Mouse (Mus musculus) ES-Bruce4 (cell line): ENCODE measurements around the gene Rbl2. TPM values are rescaled to one million over a fixed set of nuclear protein-coding genes. Genes with fewer than 3 reads are reported as not detected.

Source experiments
- H3K27ac ChIP-seq: 2 replicates; pipeline ENCODE4 v1.5.1; 2012; ENCODE audit warnings: low read length, inconsistent platforms; ENCODE audit not compliant: insufficient read depth
- H3K27me3 ChIP-seq: 2 replicates; pipeline ENCODE4 v1.6.1; 2012; ENCODE audit warnings: mild to moderate bottlenecking, low read length, inconsistent platforms; ENCODE audit not compliant: control insufficient read depth, poor library complexity, insufficient read depth, severe bottlenecking
- H3K36me3 ChIP-seq: 2 replicates; pipeline ENCODE4 v1.6.1; 2012; ENCODE audit warnings: inconsistent platforms, mild to moderate bottlenecking, low read length, moderate library complexity; ENCODE audit not compliant: control insufficient read depth, poor library complexity, insufficient read depth, severe bottlenecking
- H3K4me1 ChIP-seq: one replicate; pipeline ENCODE4 v1.8.1; 2011; ENCODE audit warnings: low read length; ENCODE audit not compliant: control insufficient read depth, insufficient read depth
- H3K4me3 ChIP-seq: 2 replicates; pipeline ENCODE4 v1.5.1; 2011; ENCODE audit warnings: low read depth, mild to moderate bottlenecking, low read length
- H3K9ac ChIP-seq: 2 replicates; pipeline ENCODE4 v1.6.1; 2012; ENCODE audit warnings: low read depth, mild to moderate bottlenecking, inconsistent platforms; ENCODE audit not compliant: poor library complexity, severe bottlenecking
- H3K9me3 ChIP-seq: replicated peaks from 2 replicates; pipeline ENCODE4 v1.6.1; 2012; ENCODE audit warnings: mild to moderate bottlenecking, low read length, inconsistent platforms; ENCODE audit not compliant: control insufficient read depth, poor library complexity, insufficient read depth, severe bottlenecking
- CTCF ChIP-seq: IDR thresholded peaks from one replicate; pipeline ENCODE4 v1.8.1; 2011; ENCODE audit warnings: low read depth, low read length
- EP300 ChIP-seq: IDR thresholded peaks from 2 replicates; pipeline ENCODE4 v1.6.1; 2011; ENCODE audit warnings: low read depth, low read length; ENCODE audit not compliant: insufficient read depth
- POLR2A ChIP-seq: IDR thresholded peaks from one replicate; pipeline ENCODE4 v1.8.1; 2011; ENCODE audit warnings: low read length; ENCODE audit not compliant: insufficient read depth
- polyA plus RNA-seq: library from polyadenylated mRNA; stranded (reverse); fragments of >200 nt; gene quantifications from 2 replicates; pipeline ENCODE4 v1.2.4, GENCODE M21; 2011; ENCODE audit warnings: low read depth; ENCODE audit not compliant: missing spikeins, insufficient read depth, insufficient read length

The Rbl2 gene
- 7.3 and 11.4 TPM in 2 replicates for polyA plus RNA-seq

- no peaks in the 10 kb centered on the region for H3K27me3 ChIP-seq
- H3K36me3 ChIP-seq: no peaks in the 10 kb centered on the region
- H3K9me3 ChIP-seq: no peaks in the 10 kb centered on the region
- peak within 1 kb of the TSS; percentile 91 for H3K4me3 ChIP-seq
- TF ChIP-seq CTCF: no peak
- 0 out of 2 replicates have a peak, but pooled peaks have one; percentile 12 for TF ChIP-seq EP300
- no peak for TF ChIP-seq POLR2A
- H3K4me1 ChIP-seq: peaks cover 3% of the 10 kb centered on the region
- 0 out of 2 replicates have a peak within 1 kb of the TSS, but pooled peaks have one; percentile 28 for H3K27ac ChIP-seq
- H3K9ac ChIP-seq: peak within 1 kb of the TSS; percentile 53
Observed at GRCm38 (mm10) chr8:91069834-91070233, at the start of gene Rbl2. Gene Rbl2 (plus strand): TSS chr8:91070057.

- Histone ChIP-seq H3K4me3 (no peak overlapping the region), H3K36me3 (peaks cover 84% of the 10 kb centered on the region)
- TF ChIP-seq CTCF (no peak), EP300 (no peak), POLR2A (no peak)
Observed at GRCm38 (mm10) chr8:91034417-91034816, 35.4 kb upstream of the Rbl2 start.

GRCm38 (mm10) chr8:91036905-91037304, 33.0 kb upstream of the Rbl2 start:
- Histone ChIP-seq H3K9me3 (no peaks in the 10 kb centered on the region), H3K9ac (no peak overlapping the region), H3K4me1 (no peaks in the 10 kb centered on the region), H3K4me3 (no peak overlapping the region), H3K27me3 (no peaks in the 10 kb centered on the region), H3K27ac (no peak overlapping the region), H3K36me3 (peaks cover 88% of the 10 kb centered on the region)
- TF ChIP-seq EP300 (no peak), POLR2A (no peak), CTCF (no peak)

More at GRCm38 (mm10) chr8:91034417-91034816, 35.4 kb upstream of the Rbl2 start:
- no peak overlapping the region for H3K27ac ChIP-seq
- no peaks in the 10 kb centered on the region for H3K9me3 ChIP-seq
- H3K27me3 ChIP-seq: no peaks in the 10 kb centered on the region
- H3K4me1 ChIP-seq: no peaks in the 10 kb centered on the region
- H3K9ac ChIP-seq: no peak overlapping the region

GRCm38 (mm10) chr8:91038637-91039036, 31.2 kb upstream of the Rbl2 start:
- H3K36me3 ChIP-seq: peaks cover 88% of the 10 kb centered on the region
- TF ChIP-seq EP300 (no peak), POLR2A (no peak), CTCF (no peak)

GRCm38 (mm10) chr8:91046370-91046769, 23.5 kb upstream of the Rbl2 start:
- H3K36me3 ChIP-seq: peaks cover 73% of the 10 kb centered on the region
- H3K9me3 ChIP-seq: no peaks in the 10 kb centered on the region
- H3K9ac ChIP-seq: no peak overlapping the region
- H3K4me3 ChIP-seq: no peak overlapping the region
- no peak overlapping the region for H3K27ac ChIP-seq
- H3K4me1 ChIP-seq: no peaks in the 10 kb centered on the region
- H3K27me3 ChIP-seq: no peaks in the 10 kb centered on the region
- TF ChIP-seq CTCF (no peak), EP300 (no peak), POLR2A (no peak)

More at GRCm38 (mm10) chr8:91038637-91039036, 31.2 kb upstream of the Rbl2 start:
- Histone ChIP-seq H3K4me3 (no peak overlapping the region), H3K27me3 (no peaks in the 10 kb centered on the region), H3K9ac (no peak overlapping the region), H3K27ac (no peak overlapping the region), H3K9me3 (no peaks in the 10 kb centered on the region), H3K4me1 (no peaks in the 10 kb centered on the region)

- no peaks in the 10 kb centered on the region for H3K4me1 ChIP-seq
Observed at GRCm38 (mm10) chr8:91051037-91051436, 18.8 kb upstream of the Rbl2 start.

More at GRCm38 (mm10) chr8:91051037-91051436, 18.8 kb upstream of the Rbl2 start:
- Histone ChIP-seq H3K4me3 (no peak overlapping the region), H3K27ac (no peak overlapping the region), H3K9me3 (no peaks in the 10 kb centered on the region), H3K36me3 (peaks cover 55% of the 10 kb centered on the region), H3K27me3 (no peaks in the 10 kb centered on the region), H3K9ac (no peak overlapping the region)
- TF ChIP-seq CTCF: no peak
- TF ChIP-seq EP300: no peak
- TF ChIP-seq POLR2A: no peak
